9 mouse cellular contexts compared by ENCODE assay signal in genomic region chr13:58188412-58188811, GRCm38 (mm10). TPM values are rescaled to one million over a fixed set of nuclear protein-coding genes. Genes with fewer than 3 reads are reported as not detected.
DNase-seq lines count a peak whose midpoint lies in the region; ATAC-seq and TF ChIP-seq lines count a peak whose summit lies in the region.
"Had no signal": no experiment of that assay in that cellular context is flagged by ENCODE, and none has a peak within 500 bp of the region (broad histone marks: within the 10 kb centered on the region; RNA-seq: fewer than 3 reads in every experiment).

No protein-coding gene starts in this region.

- 55% methylated on average over 4 of the region's 4 CpGs for WGBS in liver, postnatal 0 days (ENCODE audit: insufficient replicate concordance)

- H3K9me3 ChIP-seq in liver, postnatal 0 days (ENCODE audit: low read length), result no peaks in the 10 kb centered on the region
- H3K9me3 ChIP-seq: heart, embryonic 13.5 days had no signal

- no peak for TF ChIP-seq EP300 in liver, postnatal 0 days (IDR thresholded peaks at IDR 0.05; ENCODE audit: low read depth)

- DNase-seq in adrenal gland, postnatal 14 days, result peak; percentile 93
- peak; percentile 81 for DNase-seq in embryo, embryonic 9.5 days (ENCODE audit: extremely low spot score)
- DNase-seq in heart, adult 9 months (ENCODE audit: low spot score in 2 of 2), result peak; percentile 27 to 65
- DNase-seq in kidney, postnatal 4 days, result peak; percentile 94
- DNase-seq in liver, postnatal 0 days, result peak; percentile 91
- DNase-seq in ovary, postnatal 14 days (ENCODE audit: low spot score), result peak; percentile 78
- DNase-seq in thymus, postnatal 0 days (ENCODE audit: low spot score), result peak; percentile 88

- H3K27me3 ChIP-seq in liver, postnatal 0 days (ENCODE audit: insufficient read depth, low read length), result no peaks in the 10 kb centered on the region
- H3K27me3 ChIP-seq: heart, embryonic 13.5 days had no signal

- 0 out of 2 replicates have a peak, but pooled peaks cover 2% of the 10 kb centered on the region for H3K4me1 ChIP-seq in liver, postnatal 0 days (ENCODE audit: insufficient read depth)

- H3K9ac ChIP-seq in liver, postnatal 0 days (replicated peaks), result no peak overlapping the region
- H3K9ac ChIP-seq: heart, embryonic 13.5 days had no signal

- peak; percentile 96 for TF ChIP-seq CTCF in liver, postnatal 0 days (IDR thresholded peaks at IDR 0.05; ENCODE audit: low read depth)

- no peak overlapping the region for H3K4me2 ChIP-seq in liver, postnatal 0 days (ENCODE audit: low read depth, low read length)
- H3K4me2 ChIP-seq: heart, embryonic 13.5 days had no signal

- no peak overlapping the region for H3K4me3 ChIP-seq in liver, postnatal 0 days (ENCODE audit: low read depth, low read length)
- H3K4me3 ChIP-seq: heart, embryonic 13.5 days had no signal

- peaks cover 51% of the 10 kb centered on the region for H3K36me3 ChIP-seq in liver, postnatal 0 days (replicated peaks; ENCODE audit: insufficient read depth, low read length)

- H3K27ac ChIP-seq in liver, postnatal 0 days (ENCODE audit: low read depth), result no peak overlapping the region
- H3K27ac ChIP-seq: heart, embryonic 13.5 days had no signal

- peak; percentile 88 for ATAC-seq in CD4-positive, CD25-positive, alpha-beta regulatory T cell, adult 4 months
- peak; percentile 82 for ATAC-seq in liver, postnatal 0 days

RNA-seq across cellular contexts. Expression of gene Ubqln1, which starts 27.0 kb away (rescaled TPM):
- 10 to 100 TPM; 14.2 to 21.1 TPM for polyA plus RNA-seq in CD4-positive, CD25-positive, alpha-beta regulatory T cell, adult 4 months (2017; shearing (Covaris generic))
- total RNA-seq in adrenal gland, postnatal 14 days (2021), result 103 and 113 TPM in 2 replicates
- 44.2 and 44.5 TPM in 2 replicates for polyA plus RNA-seq in liver, postnatal 0 days (2015; fragmentation: Nextera tagmentation; extraction: Ambion mirVana)
- 89.4 and 92.3 TPM in 2 replicates for polyA plus RNA-seq in thymus, postnatal 0 days (2015; fragmentation: Nextera tagmentation; extraction: Ambion mirVana)

RNA-seq across cellular contexts. Expression of gene Idnk, which starts 31.0 kb away (rescaled TPM):
- 100 to 1,000 TPM; 260 to 314 TPM for polyA plus RNA-seq in CD4-positive, CD25-positive, alpha-beta regulatory T cell, adult 4 months (2017; shearing (Covaris generic))
- total RNA-seq in adrenal gland, postnatal 14 days (2021), result 45.4 and 48.0 TPM in 2 replicates
- polyA plus RNA-seq in liver, postnatal 0 days (2015; fragmentation: Nextera tagmentation; extraction: Ambion mirVana), result 35.4 and 37.6 TPM in 2 replicates
- polyA plus RNA-seq in thymus, postnatal 0 days (2015; fragmentation: Nextera tagmentation; extraction: Ambion mirVana), result 109 and 117 TPM in 2 replicates
